Mouse (Mus musculus) megakaryocyte-erythroid progenitor cell, adult 5-6 weeks (primary cell): Measurements from ENCODE around the gene Cd93. TPM values are rescaled to one million over a fixed set of nuclear protein-coding genes. Genes with fewer than 3 reads are reported as not detected.

ENCODE experiments used
- ATAC-seq: replicated peaks from 2 replicates; pipeline ENCODE4 v1.8.0; 2016; ENCODE audit warnings: mild to moderate bottlenecking, inconsistent platforms; ENCODE audit not compliant: severe bottlenecking, poor library complexity, low FRiP score, low TSS enrichment
- total RNA-seq, 2 experiments: library from RNA; stranded (forward) in 1 of 2; stranded (reverse) in 1 of 2; fragments of 200-1000, 215-1000 nt in 1 of 2; fragments of >200 nt in 1 of 2; fragmentation: Nextera tagmentation in 1 of 2; gene quantifications; 2 replicates each; pipeline ENCODE4 v1.2.3; 2014 to 2017

The Cd93 gene
- total RNA-seq (2014; fragmentation: Nextera tagmentation) (4.0 and 7.3 TPM in 2 replicates), total RNA-seq (2017) (3.9 and 13.0 TPM in 2 replicates)

GRCm38 (mm10) chr2:148443249-148443958 lies at the start of gene Cd93:
TSS of gene Cd93 (minus strand) at chr2:148443563.
- ATAC-seq = peak; percentile 62

- no peak for ATAC-seq
Measured at GRCm38 (mm10) chr2:148492108-148492507, 48.7 kb upstream of the Cd93 start.

- peak; percentile 38; the same call in 1 of the 2 replicates for ATAC-seq
Measured at GRCm38 (mm10) chr2:148490150-148490549, 46.8 kb upstream of the Cd93 start.

- ATAC-seq = no peak
Measured at GRCm38 (mm10) chr2:148488885-148489284, 45.5 kb upstream of the Cd93 start.

- no peak for ATAC-seq
Measured at GRCm38 (mm10) chr2:148485576-148485975, 42.2 kb upstream of the Cd93 start.

- ATAC-seq = no peak
Measured at GRCm38 (mm10) chr2:148480376-148480775, 37.0 kb upstream of the Cd93 start.

GRCm38 (mm10) chr2:148478141-148478701 lies 34.9 kb upstream of the Cd93 start:
- 0 out of 2 replicates have a peak, but pooled peaks have one; percentile 37 for ATAC-seq

- no peak for ATAC-seq
Measured at GRCm38 (mm10) chr2:148477346-148477745, 34.0 kb upstream of the Cd93 start.

- ATAC-seq = no peak
Measured at GRCm38 (mm10) chr2:148476576-148476975, 33.2 kb upstream of the Cd93 start.

GRCm38 (mm10) chr2:148475879-148476495 lies 32.6 kb upstream of the Cd93 start:
- ATAC-seq = no peak

GRCm38 (mm10) chr2:148469341-148470238 lies 26.2 kb upstream of the Cd93 start:
- ATAC-seq = no peak

- ATAC-seq = no peak
Measured at GRCm38 (mm10) chr2:148467921-148468440, 24.6 kb upstream of the Cd93 start.

- no peak for ATAC-seq
Measured at GRCm38 (mm10) chr2:148455341-148455740, 12.0 kb upstream of the Cd93 start.

- no peak for ATAC-seq
Measured at GRCm38 (mm10) chr2:148454014-148454542, 10.7 kb upstream of the Cd93 start.

GRCm38 (mm10) chr2:148453061-148453460 lies 9.7 kb upstream of the Cd93 start:
- no peak for ATAC-seq

- no peak for ATAC-seq
Measured at GRCm38 (mm10) chr2:148451498-148451897, 8.1 kb upstream of the Cd93 start.

- ATAC-seq = no peak
Measured at GRCm38 (mm10) chr2:148450616-148451015, 7.3 kb upstream of the Cd93 start.

- ATAC-seq = no peak
Measured at GRCm38 (mm10) chr2:148449659-148450058, 6.3 kb upstream of the Cd93 start.

- no peak for ATAC-seq
Measured at GRCm38 (mm10) chr2:148446446-148446845, 3.1 kb upstream of the Cd93 start.
